Mouse (Mus musculus): ENCODE data around the gene Racgap1. TPM values are rescaled to one million over a fixed set of nuclear protein-coding genes. Genes with fewer than 3 reads are reported as not detected.

Racgap1 gene
- polyA plus RNA-seq, 1 experiment from 2014 or later, result 35.9 TPM

- ATAC-seq (ENCODE audit: low FRiP score, low TSS enrichment) (no peak; the same call in 1 of the 2 replicates), DNase-seq (ENCODE audit: low spot score) (no peak)
- H3K9ac ChIP-seq (ENCODE audit: low read length), result peak overlapping the region; percentile 52; the same call in 1 of the 2 replicates
These were observed 12.6 kb upstream of the Racgap1 start for GRCm38 (mm10) chr15:99663964-99664599.

GRCm38 (mm10) chr15:99662371-99662770, 10.9 kb upstream of the Racgap1 start:
- Histone ChIP-seq H3K27ac (replicated peaks) (no peak overlapping the region), H3K4me2 (replicated peaks; ENCODE audit: low read depth) (no peak overlapping the region), H3K27me3 (ENCODE audit: control insufficient read depth, insufficient read depth, low read length) (no peaks in the 10 kb centered on the region; the same call in 1 of the 2 replicates), H3K4me3 (ENCODE audit: low read depth, low read length) (no peak overlapping the region), H3K4me1 (replicated peaks; ENCODE audit: control insufficient read depth, insufficient read depth) (0 out of 2 replicates have a peak, but pooled peaks cover 3% of the 10 kb centered on the region), H3K9me3 (ENCODE audit: control insufficient read depth, low read length) (no peaks in the 10 kb centered on the region), H3K9ac (ENCODE audit: low read length) (no peak overlapping the region), H3K36me3 (ENCODE audit: control insufficient read depth, insufficient read depth, low read length) (no peaks in the 10 kb centered on the region)
- ATAC-seq (ENCODE audit: low FRiP score, low TSS enrichment) (no peak), DNase-seq (ENCODE audit: low spot score) (no peak)
- TF ChIP-seq EP300 (optimal IDR thresholded peaks at IDR 0.05) (no peak), CTCF (IDR thresholded peaks at IDR 0.05; ENCODE audit: low read depth) (no peak)
- 64% methylated on average over 7 of the region's 7 CpGs for WGBS

More at GRCm38 (mm10) chr15:99663964-99664599, 12.6 kb upstream of the Racgap1 start:
- Histone ChIP-seq H3K36me3 (ENCODE audit: control insufficient read depth, insufficient read depth, low read length) (no peaks in the 10 kb centered on the region), H3K4me1 (replicated peaks; ENCODE audit: control insufficient read depth, insufficient read depth) (0 out of 2 replicates have a peak, but pooled peaks cover 3% of the 10 kb centered on the region), H3K27ac (replicated peaks) (no peak overlapping the region), H3K4me2 (replicated peaks; ENCODE audit: low read depth) (peak overlapping the region; percentile 90), H3K27me3 (ENCODE audit: control insufficient read depth, insufficient read depth, low read length) (no peaks in the 10 kb centered on the region; the same call in 1 of the 2 replicates), H3K4me3 (ENCODE audit: low read depth, low read length) (peak overlapping the region; percentile 48), H3K9me3 (ENCODE audit: control insufficient read depth, low read length) (no peaks in the 10 kb centered on the region)
- 3% methylated on average over 17 of the region's 17 CpGs for WGBS
- no peak for TF ChIP-seq EP300 (optimal IDR thresholded peaks at IDR 0.05)
- TF ChIP-seq CTCF (IDR thresholded peaks at IDR 0.05; ENCODE audit: low read depth), result no peak

- H3K9me3 ChIP-seq (ENCODE audit: control insufficient read depth, low read length), result no peaks in the 10 kb centered on the region
- 0 out of 2 replicates have a peak, but pooled peaks cover 3% of the 10 kb centered on the region for H3K4me1 ChIP-seq (replicated peaks; ENCODE audit: control insufficient read depth, insufficient read depth)
- no peak overlapping the region for H3K4me3 ChIP-seq (ENCODE audit: low read depth, low read length)
- no peak overlapping the region for H3K9ac ChIP-seq (ENCODE audit: low read length)
- no peaks in the 10 kb centered on the region for H3K36me3 ChIP-seq (ENCODE audit: control insufficient read depth, insufficient read depth, low read length)
- H3K4me2 ChIP-seq (replicated peaks; ENCODE audit: low read depth), result no peak overlapping the region
- no peak for DNase-seq (ENCODE audit: low spot score)
- TF ChIP-seq CTCF (IDR thresholded peaks at IDR 0.05; ENCODE audit: low read depth), result no peak
- TF ChIP-seq EP300 (optimal IDR thresholded peaks at IDR 0.05), result no peak
- ATAC-seq (ENCODE audit: low FRiP score, low TSS enrichment), result no peak
- no peaks in the 10 kb centered on the region for H3K27me3 ChIP-seq (ENCODE audit: control insufficient read depth, insufficient read depth, low read length)
- 95% methylated on average over 15 of the region's 15 CpGs for WGBS
- no peak overlapping the region for H3K27ac ChIP-seq (replicated peaks)
These were observed 9.8 kb upstream of the Racgap1 start for GRCm38 (mm10) chr15:99661121-99661830.

- H3K27ac ChIP-seq (replicated peaks), result no peak overlapping the region
- WGBS, result 42% methylated on average over 2 of the region's 2 CpGs
- H3K27me3 ChIP-seq (ENCODE audit: control insufficient read depth, insufficient read depth, low read length), result no peaks in the 10 kb centered on the region
- no peak for TF ChIP-seq EP300 (optimal IDR thresholded peaks at IDR 0.05)
- TF ChIP-seq CTCF (IDR thresholded peaks at IDR 0.05; ENCODE audit: low read depth), result no peak
- H3K9me3 ChIP-seq (ENCODE audit: control insufficient read depth, low read length), result no peaks in the 10 kb centered on the region
- no peaks in the 10 kb centered on the region for H3K4me1 ChIP-seq (replicated peaks; ENCODE audit: control insufficient read depth, insufficient read depth)
- H3K36me3 ChIP-seq (ENCODE audit: control insufficient read depth, insufficient read depth, low read length), result no peaks in the 10 kb centered on the region
- no peak for ATAC-seq (ENCODE audit: low FRiP score, low TSS enrichment)
- no peak overlapping the region for H3K4me2 ChIP-seq (replicated peaks; ENCODE audit: low read depth)
- no peak overlapping the region for H3K9ac ChIP-seq (ENCODE audit: low read length)
- DNase-seq (ENCODE audit: low spot score), result no peak
- H3K4me3 ChIP-seq (ENCODE audit: low read depth, low read length), result no peak overlapping the region
These were observed 7.0 kb upstream of the Racgap1 start for GRCm38 (mm10) chr15:99658437-99658836.

- no peaks in the 10 kb centered on the region for H3K4me1 ChIP-seq (replicated peaks; ENCODE audit: control insufficient read depth, insufficient read depth)
- WGBS, result 46% methylated on average over 9 of the region's 9 CpGs
- no peaks in the 10 kb centered on the region for H3K27me3 ChIP-seq (ENCODE audit: control insufficient read depth, insufficient read depth, low read length)
- H3K9ac ChIP-seq (ENCODE audit: low read length), result no peak overlapping the region
- DNase-seq (ENCODE audit: low spot score) (no peak), ATAC-seq (ENCODE audit: low FRiP score, low TSS enrichment) (no peak)
- H3K36me3 ChIP-seq (ENCODE audit: control insufficient read depth, insufficient read depth, low read length), result no peaks in the 10 kb centered on the region
- TF ChIP-seq EP300 (optimal IDR thresholded peaks at IDR 0.05) (no peak), CTCF (IDR thresholded peaks at IDR 0.05; ENCODE audit: low read depth) (no peak)
- H3K27ac ChIP-seq (replicated peaks), result no peak overlapping the region
- no peak overlapping the region for H3K4me3 ChIP-seq (ENCODE audit: low read depth, low read length)
- no peak overlapping the region for H3K4me2 ChIP-seq (replicated peaks; ENCODE audit: low read depth)
- no peaks in the 10 kb centered on the region for H3K9me3 ChIP-seq (ENCODE audit: control insufficient read depth, low read length)
These were observed 4.5 kb upstream of the Racgap1 start for GRCm38 (mm10) chr15:99655956-99656355.

- TF ChIP-seq EP300 (optimal IDR thresholded peaks at IDR 0.05) (no peak), CTCF (IDR thresholded peaks at IDR 0.05; ENCODE audit: low read depth) (no peak)
- no peaks in the 10 kb centered on the region for H3K9me3 ChIP-seq (ENCODE audit: control insufficient read depth, low read length)
- H3K4me1 ChIP-seq (replicated peaks; ENCODE audit: control insufficient read depth, insufficient read depth), result peaks cover 2% of the 10 kb centered on the region; the same call in 1 of the 2 replicates
- no peak overlapping the region for H3K4me3 ChIP-seq (ENCODE audit: low read depth, low read length)
- ATAC-seq (ENCODE audit: low FRiP score, low TSS enrichment) (no peak), DNase-seq (ENCODE audit: low spot score) (no peak)
- H3K27me3 ChIP-seq (ENCODE audit: control insufficient read depth, insufficient read depth, low read length), result no peaks in the 10 kb centered on the region
- H3K27ac ChIP-seq (replicated peaks), result no peak overlapping the region
- 16% methylated on average over 21 of the region's 21 CpGs for WGBS
- H3K9ac ChIP-seq (ENCODE audit: low read length), result 0 out of 2 replicates have a peak overlapping the region, but pooled peaks have one; percentile 27
- no peaks in the 10 kb centered on the region for H3K36me3 ChIP-seq (ENCODE audit: control insufficient read depth, insufficient read depth, low read length)
- peak overlapping the region; percentile 31 for H3K4me2 ChIP-seq (replicated peaks; ENCODE audit: low read depth)
These were observed 2.4 kb upstream of the Racgap1 start for GRCm38 (mm10) chr15:99653876-99654275.
